Mouse (Mus musculus) embryonic facial prominence, embryonic 11.5 days (tissue): Measurements from ENCODE around the gene Lonp2. TPM values are rescaled to one million over a fixed set of nuclear protein-coding genes. Genes with fewer than 3 reads are reported as not detected.

Source experiments
- ATAC-seq: fragments of 200-750 bp; cut with Nextera tagmentation; replicated peaks from 2 replicates; pipeline ENCODE4 v1.8.0; 2017; ENCODE audit warnings: low read depth; ENCODE audit not compliant: insufficient number of reproducible peaks, low FRiP score, low TSS enrichment
- DNase-seq: peaks from one replicate; pipeline ENCODE4 v3.0.0-alpha.2; 2015; ENCODE audit warnings: low spot score
- H3K27ac ChIP-seq: fragments of 300-500 bp; sonication (generic); replicated peaks from 2 replicates; pipeline ENCODE4 v1.5.1; 2014; ENCODE audit warnings: mild to moderate bottlenecking, low read depth, low read length, control low read depth
- H3K27me3 ChIP-seq: fragments of 300-500 bp; sonication (generic); 2 replicates; pipeline ENCODE4 v1.6.1; 2014; ENCODE audit warnings: mild to moderate bottlenecking, low read length, moderate library complexity, mixed read lengths; ENCODE audit not compliant: control insufficient read depth, insufficient read depth
- H3K36me3 ChIP-seq: fragments of 300-500 bp; sonication (generic); replicated peaks from 2 replicates; pipeline ENCODE4 v1.6.1; 2014; ENCODE audit warnings: low read depth, mild to moderate bottlenecking, low read length, moderate library complexity, mixed read lengths; ENCODE audit not compliant: control insufficient read depth, insufficient read depth
- H3K4me1 ChIP-seq: fragments of 300-500 bp; sonication (generic); 2 replicates; pipeline ENCODE4 v1.6.1; 2014; ENCODE audit warnings: low read length, mixed read lengths; ENCODE audit not compliant: control insufficient read depth, insufficient read depth
- H3K4me2 ChIP-seq: fragments of 300-500 bp; sonication (generic); 2 replicates; pipeline ENCODE4 v1.6.1; 2014; ENCODE audit warnings: low read depth, mild to moderate bottlenecking, control low read depth, low read length, moderate library complexity
- H3K4me3 ChIP-seq: fragments of 300-500 bp; sonication (generic); 2 replicates; pipeline ENCODE4 v1.5.1; 2014; ENCODE audit warnings: low read depth, low read length, control low read depth
- H3K9ac ChIP-seq: fragments of 300-500 bp; sonication (generic); replicated peaks from 2 replicates; pipeline ENCODE4 v1.6.1; 2014; ENCODE audit warnings: mild to moderate bottlenecking, control low read depth, low read length
- H3K9me3 ChIP-seq: fragments of 300-500 bp; sonication (generic); replicated peaks from 2 replicates; pipeline ENCODE4 v1.6.1; 2016; ENCODE audit warnings: mild to moderate bottlenecking, low read length, inconsistent platforms, mixed read lengths; ENCODE audit not compliant: control insufficient read depth
- WGBS: fragments of 180-500 bp; shearing (Covaris S2); extraction: QIAGEN DNeasy Blood & Tissue Kit; methylation state at CpG from one replicate; pipeline ENCODE4 v1.1.7; 2014; 5-methylcytosine and 5-hydroxymethylcytosine counted together
- polyA plus RNA-seq: library from polyadenylated mRNA; unstranded; fragments of >200 nt; fragmentation: Nextera tagmentation; extraction: Ambion mirVana; gene quantifications from 2 replicates; pipeline ENCODE4 v1.2.1, GENCODE M21; 2014

Lonp2 gene
- polyA plus RNA-seq, 1 experiment from 2014 or later = 67.3 TPM

DNA sequence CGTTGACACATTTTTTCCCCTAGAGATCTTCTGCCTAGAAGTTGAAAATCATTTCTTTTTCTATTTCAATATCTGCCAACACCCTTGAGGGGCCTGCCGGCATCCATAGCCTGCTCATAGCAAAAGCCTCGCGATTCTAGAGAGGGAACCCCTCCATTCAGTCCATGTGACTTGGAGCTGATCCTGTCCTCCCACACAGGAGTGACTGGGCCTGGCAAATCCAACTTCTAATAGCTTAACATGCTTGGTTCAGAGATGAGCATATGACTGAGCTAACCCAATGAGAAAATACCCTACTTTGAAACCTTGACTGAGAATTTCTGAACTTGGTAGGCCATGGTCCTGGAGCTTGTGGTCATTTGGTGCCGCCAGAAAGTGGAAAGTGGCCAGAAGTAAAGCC, 37.8 kb upstream of the Lonp2 start:
- DNase-seq (no peak), ATAC-seq (no peak)
- H3K4me2 ChIP-seq = no peak overlapping the region
- H3K9ac ChIP-seq = no peak overlapping the region
- H3K27me3 ChIP-seq = no peaks in the 10 kb centered on the region
- H3K9me3 ChIP-seq = no peaks in the 10 kb centered on the region
- H3K4me3 ChIP-seq = no peak overlapping the region
- no peak overlapping the region for H3K27ac ChIP-seq
- H3K36me3 ChIP-seq = no peaks in the 10 kb centered on the region
- WGBS = 42% methylated on average over 5 of the region's 5 CpGs
- no peaks in the 10 kb centered on the region for H3K4me1 ChIP-seq

DNA sequence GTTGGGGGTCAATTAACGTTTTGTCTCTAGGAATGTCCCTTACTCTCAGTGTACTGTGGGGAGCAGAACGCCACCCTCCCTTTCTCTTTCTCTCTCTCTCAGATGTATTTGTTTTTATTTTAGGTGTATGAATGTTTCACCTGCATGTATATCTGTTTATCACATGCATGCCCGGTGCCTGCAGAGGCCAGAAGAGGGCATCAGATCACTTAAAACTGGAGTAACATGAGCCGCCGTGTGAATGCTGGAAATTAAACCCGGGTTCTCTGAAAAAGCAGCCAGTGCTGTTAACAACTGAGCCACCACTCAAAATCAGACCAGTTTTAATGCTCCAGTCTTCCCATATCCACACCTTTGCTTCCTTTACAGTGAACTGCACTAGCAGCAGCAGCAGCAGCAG, 37.2 kb upstream of the Lonp2 start:
- H3K4me3 ChIP-seq = no peak overlapping the region
- DNase-seq (peak; percentile 29), ATAC-seq (no peak)
- H3K36me3 ChIP-seq = no peaks in the 10 kb centered on the region
- no peaks in the 10 kb centered on the region for H3K27me3 ChIP-seq
- no peak overlapping the region for H3K27ac ChIP-seq
- H3K9me3 ChIP-seq = no peaks in the 10 kb centered on the region
- H3K4me2 ChIP-seq = no peak overlapping the region
- 40% methylated on average over 6 of the region's 6 CpGs for WGBS
- no peak overlapping the region for H3K9ac ChIP-seq
- no peaks in the 10 kb centered on the region for H3K4me1 ChIP-seq

DNA sequence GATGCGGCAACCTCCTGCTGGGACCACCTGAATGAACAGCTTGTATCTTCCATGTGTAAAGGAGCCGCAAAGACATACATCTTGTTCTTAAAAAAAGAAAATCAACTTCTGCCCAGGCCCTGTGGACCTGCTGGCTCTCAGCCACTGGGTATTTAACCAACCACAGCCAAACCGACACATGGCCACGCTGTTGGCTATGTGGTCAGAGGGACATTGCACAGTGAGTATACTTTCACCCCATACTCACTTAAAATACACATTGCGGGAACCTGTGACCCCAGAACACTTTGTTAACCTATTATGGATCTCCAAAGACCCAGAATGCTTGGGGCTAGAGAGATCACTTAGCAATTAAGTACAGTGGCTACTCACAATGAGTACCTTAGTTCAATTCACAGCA, 35.5 kb upstream of the Lonp2 start:
- H3K4me3 ChIP-seq = no peak overlapping the region
- H3K9me3 ChIP-seq = no peaks in the 10 kb centered on the region
- H3K27ac ChIP-seq = no peak overlapping the region
- 88% methylated on average over 5 of the region's 5 CpGs for WGBS
- DNase-seq = no peak
- no peaks in the 10 kb centered on the region for H3K36me3 ChIP-seq
- no peak for ATAC-seq
- H3K4me1 ChIP-seq = no peaks in the 10 kb centered on the region
- no peaks in the 10 kb centered on the region for H3K27me3 ChIP-seq
- H3K4me2 ChIP-seq = no peak overlapping the region
- no peak overlapping the region for H3K9ac ChIP-seq

DNA sequence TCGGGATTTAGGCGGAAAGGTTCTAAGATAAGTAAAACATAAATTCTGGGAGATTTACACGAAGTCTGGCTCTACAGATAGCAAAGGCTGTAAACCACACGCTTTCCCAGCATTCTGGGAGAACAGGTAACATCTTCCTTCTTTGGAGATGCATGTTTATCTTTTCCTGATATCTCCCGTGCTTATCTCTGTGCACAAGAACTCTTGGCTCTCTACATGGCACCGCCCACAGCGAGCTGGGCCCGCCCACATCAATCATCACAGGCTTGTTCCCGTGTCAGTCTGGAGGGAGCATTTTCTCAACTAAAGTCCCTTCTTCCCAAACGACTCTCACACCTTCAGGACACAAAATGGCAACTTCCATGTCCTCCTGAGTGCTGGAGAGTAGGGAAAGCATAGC, 30.7 kb upstream of the Lonp2 start:
- DNase-seq (no peak), ATAC-seq (no peak)
- Histone ChIP-seq H3K27me3 (no peaks in the 10 kb centered on the region), H3K4me1 (no peaks in the 10 kb centered on the region), H3K27ac (no peak overlapping the region), H3K9me3 (no peaks in the 10 kb centered on the region), H3K4me2 (no peak overlapping the region), H3K36me3 (no peaks in the 10 kb centered on the region), H3K4me3 (no peak overlapping the region), H3K9ac (no peak overlapping the region)
- 67% methylated on average over 10 of the region's 10 CpGs for WGBS

DNA sequence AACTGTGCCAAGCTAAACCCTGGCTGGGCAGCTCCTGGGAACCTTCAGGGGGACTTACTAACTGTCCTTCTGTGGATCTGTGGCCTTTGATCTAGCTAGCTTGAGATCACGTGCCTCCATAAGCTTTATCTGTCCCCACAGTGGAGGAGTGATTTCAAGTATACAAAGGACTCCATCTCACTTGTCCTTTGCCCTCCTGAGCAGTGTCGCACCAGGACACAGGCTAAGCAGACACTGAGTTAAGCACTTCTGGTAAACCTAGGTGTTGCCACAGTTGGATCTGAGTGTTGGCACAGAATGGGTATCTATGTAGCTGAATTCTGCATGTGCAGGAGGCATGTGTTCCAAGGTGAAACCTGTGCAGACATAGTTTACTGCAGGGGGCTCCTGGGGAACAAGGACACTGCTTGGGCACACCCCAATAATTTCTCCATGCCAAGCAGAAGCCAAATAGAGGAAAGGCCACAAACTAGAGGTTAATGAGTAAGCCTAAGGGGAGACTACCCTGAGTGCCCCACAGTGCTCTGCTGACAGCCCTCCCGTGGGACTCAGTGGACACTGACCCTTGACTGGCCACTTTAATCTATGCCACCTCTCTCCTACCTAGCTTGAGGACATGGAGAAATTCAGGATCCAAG, 29.6 kb upstream of the Lonp2 start:
- H3K36me3 ChIP-seq = no peaks in the 10 kb centered on the region
- H3K4me2 ChIP-seq = no peak overlapping the region
- H3K4me3 ChIP-seq = no peak overlapping the region
- no peaks in the 10 kb centered on the region for H3K4me1 ChIP-seq
- H3K27ac ChIP-seq = no peak overlapping the region
- no peak for DNase-seq
- no peak overlapping the region for H3K9ac ChIP-seq
- H3K27me3 ChIP-seq = no peaks in the 10 kb centered on the region
- no peak for ATAC-seq
- WGBS = 78% methylated on average over 3 of the region's 3 CpGs
- no peaks in the 10 kb centered on the region for H3K9me3 ChIP-seq

DNA sequence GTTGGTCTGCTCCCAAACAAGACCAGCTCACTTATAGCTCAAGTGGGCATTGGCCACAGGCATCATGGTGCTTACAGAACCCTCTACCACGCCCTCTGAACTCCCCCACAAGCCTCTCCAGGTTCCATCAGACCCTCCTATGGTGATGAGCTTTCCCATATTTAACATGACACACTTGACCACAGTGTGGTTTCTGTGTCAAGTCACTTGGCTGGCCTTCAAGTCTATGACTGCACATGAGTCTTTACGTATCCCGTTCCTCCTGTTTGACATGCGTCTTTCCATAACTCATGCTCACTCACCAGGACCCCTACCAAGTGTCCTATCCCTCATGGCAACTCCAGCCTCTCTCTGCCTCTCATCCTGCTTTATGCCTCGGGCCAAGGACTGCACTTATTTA, 28.2 kb upstream of the Lonp2 start:
- ATAC-seq = no peak
- no peak for DNase-seq
- no peaks in the 10 kb centered on the region for H3K27me3 ChIP-seq
- no peaks in the 10 kb centered on the region for H3K9me3 ChIP-seq
- no peaks in the 10 kb centered on the region for H3K4me1 ChIP-seq
- H3K9ac ChIP-seq = no peak overlapping the region
- WGBS = 87% methylated on average over 5 of the region's 5 CpGs
- H3K27ac ChIP-seq = no peak overlapping the region
- H3K36me3 ChIP-seq = no peaks in the 10 kb centered on the region
- no peak overlapping the region for H3K4me2 ChIP-seq
- H3K4me3 ChIP-seq = no peak overlapping the region

DNA sequence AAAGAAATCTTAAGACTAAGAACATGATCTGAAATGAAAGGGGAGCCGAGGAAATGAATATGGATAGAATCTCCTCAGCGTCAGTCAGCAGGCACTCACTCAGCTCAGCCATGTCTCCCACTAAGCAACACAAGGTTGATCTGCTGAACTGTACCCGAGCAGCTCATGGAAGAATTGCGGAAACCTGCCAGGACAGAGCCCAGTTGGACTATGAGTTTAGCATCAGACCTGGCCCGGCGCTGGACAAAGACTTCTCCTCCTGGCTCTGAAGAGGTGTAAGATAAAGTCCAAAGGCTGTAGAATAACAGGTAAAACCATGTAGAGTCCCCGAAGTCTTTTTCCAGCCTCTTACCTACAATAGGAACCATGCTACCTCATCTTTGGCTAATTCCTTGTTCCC, 26.2 kb upstream of the Lonp2 start:
- no peak overlapping the region for H3K27ac ChIP-seq
- no peaks in the 10 kb centered on the region for H3K36me3 ChIP-seq
- ATAC-seq (no peak), DNase-seq (no peak)
- no peak overlapping the region for H3K9ac ChIP-seq
- no peak overlapping the region for H3K4me2 ChIP-seq
- H3K4me1 ChIP-seq = no peaks in the 10 kb centered on the region
- no peak overlapping the region for H3K4me3 ChIP-seq
- no peaks in the 10 kb centered on the region for H3K9me3 ChIP-seq
- H3K27me3 ChIP-seq = no peaks in the 10 kb centered on the region
- WGBS = 90% methylated on average over 7 of the region's 7 CpGs

DNA sequence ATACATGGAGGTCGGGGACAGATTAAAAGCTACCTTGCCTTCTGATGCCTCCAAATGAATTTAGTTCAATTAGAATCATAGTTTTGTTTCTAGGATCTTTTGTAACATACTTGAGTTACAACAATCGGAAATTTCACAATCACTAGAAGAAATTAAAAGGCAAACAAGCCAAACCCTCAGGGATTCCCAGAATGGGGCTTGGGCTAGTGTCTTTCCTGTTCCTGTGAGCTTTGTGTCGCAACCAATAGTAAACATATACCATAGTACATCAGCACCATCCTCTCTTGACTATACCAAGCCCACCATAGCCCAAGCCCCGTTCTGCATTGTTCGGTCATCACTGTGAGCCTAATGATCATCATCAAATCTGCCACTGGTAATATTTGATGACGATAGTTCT, 24.5 kb upstream of the Lonp2 start:
- Histone ChIP-seq H3K36me3 (no peaks in the 10 kb centered on the region), H3K27ac (no peak overlapping the region), H3K4me2 (no peak overlapping the region), H3K4me1 (no peaks in the 10 kb centered on the region), H3K9ac (no peak overlapping the region), H3K9me3 (no peaks in the 10 kb centered on the region), H3K27me3 (no peaks in the 10 kb centered on the region), H3K4me3 (no peak overlapping the region)
- WGBS = 85% methylated on average over 6 of the region's 6 CpGs
- ATAC-seq (no peak), DNase-seq (no peak)
